Mouse (Mus musculus) myocyte (in vitro differentiated cells): ENCODE results near the gene Tmem219.

Source experiments
- MAX ChIP-seq: IDR thresholded peaks from one replicate; pipeline ENCODE4 v1.6.1; 2011; ENCODE audit warnings: low read depth, mild to moderate bottlenecking, control low read depth
- MYOG ChIP-seq, 3 experiments: IDR thresholded peaks; one replicate each; pipeline ENCODE4 v1.6.1; 2011; ENCODE audit warnings: control low read depth in 2 of 3, low read depth in 2 of 3, mild to moderate bottlenecking in 2 of 3; ENCODE audit not compliant: insufficient read length in 2 of 3, control insufficient read depth in 1 of 3, insufficient read depth in 1 of 3
- POLR2A ChIP-seq: IDR thresholded peaks from one replicate; pipeline ENCODE4 v1.6.1; 2011; ENCODE audit warnings: low read depth, mild to moderate bottlenecking, control low read depth, moderate library complexity; ENCODE audit not compliant: insufficient read length
- POLR2AphosphoS2 ChIP-seq: IDR thresholded peaks from one replicate; pipeline ENCODE4 v1.6.1; 2011; ENCODE audit warnings: low read depth, control low read depth; ENCODE audit not compliant: insufficient read length
- TCF3 ChIP-seq: IDR thresholded peaks from one replicate; pipeline ENCODE4 v1.6.1; 2011; ENCODE audit warnings: low read depth, control low read depth; ENCODE audit not compliant: insufficient read length
- USF1 ChIP-seq: IDR thresholded peaks from one replicate; pipeline ENCODE4 v1.6.1; 2011; ENCODE audit warnings: low read depth, mild to moderate bottlenecking, control low read depth, moderate library complexity

- TF ChIP-seq TCF3 (no peak), USF1 (no peak), POLR2AphosphoS2 (no peak), POLR2A (no peak), MYOG (IDR thresholded peaks at IDR 0.05; ENCODE audit: control insufficient read depth in 1 of 3, insufficient read depth in 1 of 3, insufficient read length in 2 of 3, low read depth in 2 of 3) (no peak), MAX (no peak)
Observed at GRCm38 (mm10) chr7:126856741-126857420, 65.8 kb downstream of the Tmem219 start.
